23 mouse cellular contexts compared by ENCODE assay signal in the genomic region with DNA sequence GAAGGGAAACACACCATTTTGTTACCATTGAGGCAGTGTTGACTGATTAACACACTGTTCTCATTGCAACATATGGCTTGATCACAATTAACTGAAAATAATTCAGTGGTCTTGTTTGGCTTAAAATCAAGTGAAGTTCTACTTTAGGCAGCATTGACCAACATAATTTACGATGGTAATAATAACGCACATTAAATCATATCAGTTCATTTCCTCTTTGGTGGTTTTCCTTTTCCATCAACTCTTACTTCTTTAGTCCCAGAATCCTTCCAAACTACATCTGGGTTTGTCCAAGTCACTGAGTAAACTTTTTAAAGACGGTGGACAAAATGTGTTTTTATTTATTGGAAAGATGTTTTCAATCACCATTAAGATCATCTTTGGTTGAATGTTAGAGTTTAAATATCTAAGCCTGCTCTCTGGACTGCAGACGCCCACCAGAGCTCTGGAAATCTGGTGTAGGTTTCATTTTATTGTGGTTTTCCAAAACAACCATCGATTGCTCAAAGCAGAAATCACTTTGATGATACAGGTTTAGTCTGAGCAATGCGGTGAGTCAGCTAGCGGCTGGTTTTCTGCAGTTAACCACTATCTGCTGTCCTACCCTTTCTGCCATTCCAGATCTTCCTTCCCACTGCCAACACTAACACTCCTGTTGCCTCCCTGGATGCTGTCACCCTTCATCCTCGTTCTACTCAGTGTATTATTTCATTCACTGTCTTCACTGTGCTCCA.
DNase-seq lines count a peak whose midpoint lies in the region; ATAC-seq and TF ChIP-seq lines count a peak whose summit lies in the region.
"Had no signal": no experiment of that assay in that cellular context is flagged by ENCODE, and none has a peak within 500 bp of the region (broad histone marks: within the 10 kb centered on the region; RNA-seq: fewer than 3 reads in every experiment).

No protein-coding gene starts in this region.

- peak; percentile 0 to 29 for DNase-seq in layer of hippocampus, adult 18-20 months (ENCODE audit: low spot score in 2 of 2)
- no peak for DNase-seq in layer of hippocampus, adult 9-10 months (ENCODE audit: low spot score)
- DNase-seq in Patski (ENCODE audit: low read depth, low spot score), result no peak
- no peak for DNase-seq in adrenal gland, postnatal 36 days
- DNase-seq in frontal cortex, adult 2 months (ENCODE audit: extremely low spot score in 1 of 2, low spot score in 1 of 2), result no peak
- DNase-seq: adrenal gland, adult 2 months; adrenal gland, postnatal 25 days; B cell, adult 2 months; cerebellum, adult 2 months; cerebellum, postnatal 10 days; gastrocnemius, postnatal 10 days; heart, adult 18-20 months; heart, postnatal 10 days; heart, postnatal 4 days had no signal

- POLR2A ChIA-PET in Patski (lab: Charles Lee), result no interaction called here

- H3K4me3 ChIP-seq in C2C12 (ENCODE audit: insufficient read depth, poor library complexity, severe bottlenecking) (no peak overlapping the region), myocyte (no peak overlapping the region)
- H3K4me3 ChIP-seq: embryonic facial prominence, embryonic 15.5 days; erythroblast, embryonic 14.5 days; forebrain, embryonic 10.5 days; heart, embryonic 10.5 days; hindbrain, embryonic 12.5 days had no signal

- TF ChIP-seq POLR2A in myocyte (IDR thresholded peaks at IDR 0.05; ENCODE audit: insufficient read length, low read depth), result no peak

- H3K27me3 ChIP-seq in C2C12 (ENCODE audit: control insufficient read depth, insufficient read depth, insufficient read length), result no peaks in the 10 kb centered on the region
- no peaks in the 10 kb centered on the region for H3K27me3 ChIP-seq in Patski
- H3K27me3 ChIP-seq in myocyte (ENCODE audit: control insufficient read depth, insufficient read depth, insufficient read length), result no peaks in the 10 kb centered on the region
- H3K27me3 ChIP-seq: embryonic facial prominence, embryonic 15.5 days; hindbrain, embryonic 12.5 days had no signal

- CTCF ChIA-PET in Patski (lab: Charles Lee), result no interaction called here

- no peaks in the 10 kb centered on the region for H3K79me3 ChIP-seq in C2C12 (ENCODE audit: low read depth)

- peak; percentile 17 for ATAC-seq in Patski
- ATAC-seq: forebrain, embryonic 14.5 days; hindbrain, embryonic 16.5 days had no signal

- no peaks in the 10 kb centered on the region for H3K79me2 ChIP-seq in C2C12 (ENCODE audit: control insufficient read depth, insufficient read depth)
- H3K79me2 ChIP-seq in myocyte (ENCODE audit: control insufficient read depth, insufficient read depth), result no peaks in the 10 kb centered on the region

- in situ Hi-C loops in Patski (cut with MboI; ENCODE audit: low pct_unique_long_range_greater_than_20kb), result no loop called here

- no peak for TF ChIP-seq CTCF in C2C12 (IDR thresholded peaks at IDR 0.05; ENCODE audit: control insufficient read depth, insufficient read depth, insufficient read length)
- TF ChIP-seq CTCF in Patski (IDR thresholded peaks at IDR 0.05), result no peak

- H3ac ChIP-seq in C2C12 (ENCODE audit: control insufficient read depth, insufficient read length, low read depth) (no peak overlapping the region), myocyte (ENCODE audit: control insufficient read depth, insufficient read length) (no peak overlapping the region)

- peak overlapping the region; percentile 50 for H3K4me2 ChIP-seq in myocyte (ENCODE audit: low read depth)
- H3K4me2 ChIP-seq: embryonic facial prominence, embryonic 15.5 days; hindbrain, embryonic 12.5 days had no signal

- H3K36me3 ChIP-seq in C2C12 (ENCODE audit: control insufficient read depth, insufficient read depth) (no peaks in the 10 kb centered on the region), myocyte (ENCODE audit: control insufficient read depth, insufficient read depth) (no peaks in the 10 kb centered on the region)
- H3K36me3 ChIP-seq: embryonic facial prominence, embryonic 15.5 days; forebrain, embryonic 10.5 days; heart, embryonic 10.5 days; hindbrain, embryonic 12.5 days had no signal

TF ChIP-seq in C2C12, 6 proteins besides CTCF, POLR2A, EP300 and RAD21:
- TF ChIP-seq CEBPB (IDR thresholded peaks at IDR 0.05; ENCODE audit: low read depth), result peak; percentile 60
- TF ChIP-seq MYOG (IDR thresholded peaks at IDR 0.05; ENCODE audit: control insufficient read depth, extremely low read depth, insufficient read length), result no peak
- peak; percentile 24 for TF ChIP-seq FOSL1 (IDR thresholded peaks at IDR 0.05; ENCODE audit: insufficient read depth, low read length, poor library complexity, severe bottlenecking)

TF ChIP-seq in myocyte, 11 proteins besides CTCF, POLR2A, EP300 and RAD21:
- TF ChIP-seq USF1 (IDR thresholded peaks at IDR 0.05; ENCODE audit: low read depth) (no peak), POLR2AphosphoS2 (IDR thresholded peaks at IDR 0.05; ENCODE audit: insufficient read length, low read depth) (no peak), CEBPB (IDR thresholded peaks at IDR 0.05; ENCODE audit: insufficient read depth, poor library complexity, severe bottlenecking) (peak; percentile 56; the same call in 1 of the 2 replicates)

Comparison
In these comparisons a context has a peak if more than half of its experiments do, and no peak if none do; other contexts are left out.
1. DNase-seq: peak in layer of hippocampus, adult 18-20 months (2 of 2); none in layer of hippocampus, adult 9-10 months (single experiment), Patski (single experiment), adrenal gland, postnatal 36 days (0 of 2) and frontal cortex, adult 2 months (0 of 2).